Mouse (Mus musculus) lung, postnatal 10 days (tissue): ENCODE measurements around the gene Ints11.

Experiments used
- DNase-seq: peaks from one replicate; pipeline ENCODE4 v3.0.0; 2021

The Ints11 gene

DNA sequence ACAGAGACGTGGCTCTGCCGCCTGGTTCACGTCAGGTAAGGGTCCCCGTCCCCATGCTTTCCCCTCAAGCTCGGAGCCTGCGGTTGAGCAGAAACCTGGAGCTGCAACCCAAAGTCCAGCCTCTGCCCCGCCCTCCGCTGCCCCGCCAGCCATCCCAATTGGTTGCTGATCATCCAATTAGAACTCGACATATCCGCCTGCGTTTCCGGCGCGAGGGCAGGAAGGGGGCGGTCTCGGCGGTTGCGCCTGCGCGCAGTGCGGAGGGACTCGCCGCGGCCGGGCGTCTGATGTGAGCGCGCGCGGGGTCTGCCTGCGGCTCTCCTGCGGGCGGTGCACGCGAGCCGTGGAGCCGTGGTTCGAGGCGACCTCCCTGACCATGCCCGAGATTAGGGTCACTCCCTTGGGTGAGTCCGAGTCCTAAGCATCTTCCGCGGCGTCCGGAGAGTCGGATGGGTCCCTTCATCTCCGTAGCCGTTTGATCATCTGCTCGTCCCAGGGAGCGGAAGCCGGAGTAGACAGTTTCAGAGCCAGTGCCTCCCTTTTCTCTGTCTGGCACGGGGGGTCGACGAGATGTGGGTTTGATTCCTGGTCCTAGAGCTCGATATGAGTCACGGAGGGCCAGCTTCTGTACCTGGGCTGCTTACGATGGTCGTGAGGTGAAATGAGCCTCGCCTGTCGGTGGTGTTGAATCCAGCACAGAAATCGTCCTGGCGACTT lies at the start of gene Ints11, which contains the start of gene Cptp:
TSS of gene Ints11 (plus strand) at position 230 of the 717 bp plus-strand sequence.
TSS of gene Cptp (minus strand) at position 124 of the 717 bp plus-strand sequence.
- peak; percentile 99 for DNase-seq

DNA sequence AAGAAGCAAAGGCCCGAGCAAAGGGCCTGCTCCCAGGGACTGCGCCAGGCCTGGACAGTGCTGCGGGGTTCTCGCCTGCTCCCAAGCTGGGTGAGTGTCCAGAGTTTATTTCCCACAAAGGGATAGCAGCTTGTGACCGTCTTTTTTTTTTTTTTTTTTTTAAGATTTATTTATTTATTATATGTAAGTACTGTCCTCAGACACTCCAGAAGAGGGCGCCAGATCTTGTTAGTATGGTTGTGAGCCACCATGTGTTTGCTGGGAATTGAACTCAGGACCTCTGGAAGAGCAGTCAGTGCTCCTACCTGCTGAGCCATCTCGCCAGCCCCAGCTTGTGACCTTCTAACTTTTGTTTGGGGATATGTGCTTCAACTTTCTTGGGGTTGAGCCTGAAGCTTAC lies 48.3 kb upstream of the Ints11 start:
- peak; percentile 56 for DNase-seq

DNA sequence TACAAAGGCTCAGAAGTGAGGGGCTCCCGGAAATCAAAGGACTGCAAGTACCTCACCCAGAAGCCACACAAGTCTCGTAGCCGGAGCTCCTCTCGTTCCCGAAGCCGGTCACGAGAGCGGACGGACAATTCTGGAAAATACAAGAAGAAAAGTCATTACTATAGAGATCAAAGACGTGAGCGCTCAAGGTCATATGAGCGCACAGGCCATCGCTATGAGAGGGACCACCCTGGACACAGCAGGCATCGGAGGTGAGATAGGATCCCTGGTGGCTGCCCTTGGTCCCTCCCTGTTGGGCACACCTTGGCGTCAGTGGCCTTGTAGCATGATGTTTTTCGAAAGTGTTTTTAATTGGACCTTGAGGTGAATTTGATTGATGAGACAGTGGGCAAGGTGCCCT lies 45.9 kb upstream of the Ints11 start:
- DNase-seq, result no peak

DNA sequence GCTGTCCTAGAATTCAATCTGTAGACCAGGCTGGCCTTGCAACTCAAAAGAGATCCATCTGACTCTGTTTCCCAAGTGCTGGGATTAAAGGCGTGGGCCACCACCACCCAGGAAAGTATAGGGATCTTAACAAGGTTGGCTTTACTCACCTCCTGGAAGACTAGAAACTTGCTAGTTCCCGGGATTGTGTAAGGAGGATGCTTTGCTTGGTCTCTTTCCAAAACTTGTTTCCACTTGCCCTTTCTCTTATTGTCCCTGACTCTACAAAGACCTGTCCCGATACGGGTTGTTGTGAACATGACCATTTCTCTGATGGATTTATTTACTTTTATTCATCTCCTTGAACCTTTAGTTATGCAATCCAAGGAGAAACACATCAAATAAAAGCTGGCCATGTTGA lies 39.5 kb upstream of the Ints11 start:
- DNase-seq, result no peak

DNA sequence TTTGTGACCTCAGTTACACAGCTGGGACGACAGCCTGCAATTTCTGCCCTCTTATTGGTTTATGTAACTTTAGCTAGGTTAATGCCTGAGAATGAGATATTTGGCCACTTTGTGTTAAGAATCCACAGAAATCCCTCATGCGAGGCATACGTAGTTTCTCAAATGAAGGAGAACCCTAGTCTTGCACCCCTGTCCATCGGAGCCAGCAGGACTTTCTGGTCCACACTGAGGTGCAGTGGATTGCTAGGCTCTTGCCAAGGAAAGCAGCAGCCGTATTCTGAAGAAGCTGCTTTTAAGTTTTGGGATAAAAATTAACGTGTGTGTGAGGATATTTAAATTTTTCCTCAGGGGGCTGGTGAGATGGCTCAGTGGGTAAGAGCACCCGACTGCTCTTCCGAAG lies 38.8 kb upstream of the Ints11 start:
- DNase-seq, result no peak

DNA sequence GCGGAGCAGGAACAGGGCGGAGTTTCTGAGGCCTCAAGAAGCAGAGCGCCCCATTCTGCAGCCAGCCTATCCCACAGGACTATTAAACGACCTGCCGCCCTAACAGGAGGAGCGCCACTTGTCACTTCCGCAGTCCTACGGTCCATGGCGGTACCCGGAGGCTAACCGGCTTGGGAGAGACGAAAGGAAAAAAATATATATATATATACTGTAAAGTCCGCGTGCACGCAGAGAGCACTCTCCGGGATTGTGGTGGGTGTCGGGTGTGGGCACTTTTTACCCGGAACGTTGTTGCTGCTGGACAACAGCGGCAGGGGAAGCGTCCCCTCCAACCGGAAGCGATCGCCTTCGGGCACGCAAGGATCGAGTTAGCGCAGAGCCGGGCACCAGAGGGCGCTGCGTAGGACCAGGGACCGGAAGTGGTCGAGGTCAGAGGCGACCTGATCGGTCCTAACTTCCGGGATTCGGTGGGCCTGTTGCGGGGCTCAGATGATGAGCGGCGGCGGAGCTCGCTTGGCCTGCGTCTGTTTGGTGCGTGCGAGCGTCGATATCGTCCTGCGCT lies 38.1 kb upstream of the Ints11 start, which contains the start of gene Aurkaip1:
TSS of gene Aurkaip1 (plus strand) at position 68 of the 562 bp plus-strand sequence.
- DNase-seq, result peak; percentile 98

DNA sequence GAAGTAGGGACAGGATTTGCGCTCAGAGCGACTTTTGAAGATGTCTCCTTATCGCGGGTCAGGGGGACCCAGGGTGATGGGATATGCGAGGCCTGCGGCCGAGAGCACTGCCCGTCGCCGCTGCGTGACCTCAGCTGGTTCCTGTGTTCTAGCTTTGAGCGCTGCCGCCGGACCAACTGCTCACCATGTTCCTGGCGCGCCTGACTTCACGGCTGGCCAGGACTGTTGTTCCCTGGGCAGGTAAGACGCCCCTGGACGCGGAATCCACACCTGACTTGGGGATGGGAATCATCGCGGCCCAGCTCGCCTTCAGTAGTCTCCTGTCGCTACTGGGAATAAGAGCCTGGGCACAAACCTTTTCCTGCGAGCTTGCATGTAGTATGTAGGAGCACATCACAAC lies 37.5 kb upstream of the Ints11 start:
- no peak for DNase-seq

DNA sequence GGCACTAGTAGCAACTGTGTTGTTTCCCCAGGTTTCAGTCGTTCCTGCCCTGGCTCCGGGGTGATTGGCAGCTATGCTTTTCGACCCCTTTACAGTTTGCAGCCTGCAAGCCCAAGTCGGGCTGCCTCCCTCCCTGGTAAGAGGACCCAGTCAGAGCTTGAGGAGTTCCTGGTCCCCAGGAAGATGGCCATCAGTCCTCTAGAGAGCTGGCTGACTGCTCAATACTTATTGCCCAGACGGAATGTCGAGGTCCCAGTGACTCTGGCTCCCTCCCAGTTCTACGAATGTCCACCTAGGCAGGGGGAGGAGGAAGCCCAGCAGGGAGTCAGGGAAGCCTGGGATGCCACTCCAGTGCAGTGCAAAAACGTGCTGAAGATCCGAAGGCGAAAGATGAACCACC lies 37.0 kb upstream of the Ints11 start:
- no peak for DNase-seq

DNA sequence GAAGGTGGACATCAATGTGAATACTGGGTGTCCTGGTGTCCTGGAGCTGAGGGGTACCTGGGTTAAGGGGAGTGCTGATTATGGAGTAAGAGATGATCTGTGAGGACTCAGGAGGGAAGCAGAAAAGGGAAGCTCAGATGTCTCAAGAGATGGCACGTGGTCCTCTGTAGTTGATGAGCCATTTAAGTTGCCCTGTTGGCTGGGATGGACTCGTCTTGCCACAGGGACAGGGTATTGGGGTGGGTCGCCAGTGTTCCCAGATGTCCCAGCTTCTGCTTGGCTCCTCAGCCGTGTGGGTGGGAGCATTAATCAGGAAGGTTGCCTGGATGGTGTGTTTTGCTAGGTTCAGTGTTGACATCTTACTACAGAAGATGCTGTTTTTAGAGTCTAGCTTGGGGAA lies 36.1 kb upstream of the Ints11 start:
- no peak for DNase-seq

DNA sequence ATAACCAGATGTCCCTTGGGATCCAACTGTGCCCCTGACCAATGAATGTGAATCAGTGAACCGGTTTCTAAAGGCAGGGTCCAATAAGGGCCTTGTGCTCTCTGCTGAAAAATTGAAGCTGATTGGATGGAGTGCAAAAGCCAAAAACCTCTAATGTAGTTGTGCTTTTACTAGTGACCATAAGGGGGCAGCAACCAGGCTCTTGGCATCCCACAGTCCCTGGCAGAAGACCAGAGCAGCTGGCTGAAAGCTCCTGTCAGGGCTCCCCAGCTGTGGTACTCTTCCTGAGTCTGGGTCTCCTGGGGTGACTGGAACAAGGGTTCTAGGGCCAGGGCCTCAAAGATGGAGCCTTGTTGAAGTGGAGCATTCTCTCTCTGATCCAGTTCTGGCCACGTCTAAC lies 35.5 kb upstream of the Ints11 start:
- DNase-seq, result peak; percentile 92

DNA sequence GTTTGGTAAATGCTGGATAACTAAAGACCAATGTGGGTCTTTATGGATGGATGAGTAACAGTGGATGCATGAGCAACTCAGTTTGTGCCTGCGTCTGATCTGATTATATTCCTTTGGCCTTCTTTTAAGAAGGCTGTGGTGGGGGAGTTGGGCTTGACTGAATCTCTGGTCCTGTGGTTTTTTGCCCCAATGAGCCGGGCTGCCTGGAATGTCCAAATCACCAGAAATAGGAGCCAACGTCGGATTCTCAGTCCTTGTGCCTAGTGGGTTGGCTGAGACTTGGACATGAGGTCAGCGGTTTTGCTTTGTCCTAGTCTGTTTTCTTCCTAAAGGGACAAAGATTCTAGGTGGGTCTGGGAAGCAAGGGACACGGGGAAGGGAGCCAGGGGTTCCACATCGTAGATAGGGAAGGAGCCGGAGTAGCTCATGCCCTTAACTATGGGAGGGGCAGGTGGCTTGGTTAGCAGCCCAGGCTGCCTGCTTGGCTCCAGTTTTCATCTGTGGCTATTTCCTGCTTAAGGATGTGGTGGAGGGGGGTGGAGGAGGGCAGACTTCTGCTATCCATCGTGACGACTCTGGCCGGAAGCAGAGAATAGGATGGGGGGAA lies 31.8 kb upstream of the Ints11 start:
- DNase-seq, result peak; percentile 81

DNA sequence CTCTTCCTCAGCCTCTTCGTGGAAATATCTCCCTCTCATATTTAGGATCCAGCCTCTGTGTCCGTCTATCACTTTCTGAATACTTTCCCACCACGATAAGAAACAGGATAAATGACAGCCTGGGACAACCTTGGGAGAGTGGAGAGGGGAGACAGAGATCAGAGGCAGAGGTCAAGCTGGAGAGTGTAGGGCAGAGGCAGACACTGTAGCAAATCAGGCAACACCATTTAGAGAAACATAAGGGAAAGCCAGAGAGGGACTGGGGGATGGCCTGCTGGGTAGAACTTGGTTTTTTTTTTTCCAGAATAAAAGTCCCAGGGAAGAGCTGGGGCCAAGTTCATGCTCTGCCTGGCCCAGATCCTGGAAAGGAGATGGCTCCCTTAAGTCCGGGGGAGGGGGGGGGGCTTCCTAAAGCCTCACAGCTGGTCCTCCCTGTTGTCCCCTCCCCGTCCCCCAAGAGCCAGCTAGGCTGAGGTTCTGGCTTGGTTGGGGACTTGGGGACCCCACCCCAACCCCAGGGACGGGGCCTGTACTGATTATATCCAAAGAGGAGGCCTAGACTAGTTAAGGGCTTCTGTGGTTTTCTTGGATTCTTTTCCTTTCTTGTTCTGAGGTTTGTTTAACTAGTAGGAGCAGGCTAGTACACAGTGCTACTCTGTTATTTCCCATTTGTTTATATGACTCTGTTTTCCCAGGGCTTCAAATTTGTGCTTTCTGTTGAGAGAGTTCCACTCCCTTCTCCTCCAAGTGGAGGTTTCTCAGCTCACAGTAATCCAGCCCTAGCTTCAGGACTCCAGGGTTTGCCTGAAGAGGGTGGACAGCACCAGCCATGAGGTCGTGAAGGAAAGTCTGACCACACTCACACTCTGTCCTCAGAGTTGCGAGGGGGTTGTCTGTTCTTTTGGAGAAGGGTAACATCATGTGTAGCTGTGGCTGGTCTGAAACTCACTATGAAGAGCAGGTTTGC lies 30.9 kb upstream of the Ints11 start:
- peak; percentile 79 for DNase-seq

DNA sequence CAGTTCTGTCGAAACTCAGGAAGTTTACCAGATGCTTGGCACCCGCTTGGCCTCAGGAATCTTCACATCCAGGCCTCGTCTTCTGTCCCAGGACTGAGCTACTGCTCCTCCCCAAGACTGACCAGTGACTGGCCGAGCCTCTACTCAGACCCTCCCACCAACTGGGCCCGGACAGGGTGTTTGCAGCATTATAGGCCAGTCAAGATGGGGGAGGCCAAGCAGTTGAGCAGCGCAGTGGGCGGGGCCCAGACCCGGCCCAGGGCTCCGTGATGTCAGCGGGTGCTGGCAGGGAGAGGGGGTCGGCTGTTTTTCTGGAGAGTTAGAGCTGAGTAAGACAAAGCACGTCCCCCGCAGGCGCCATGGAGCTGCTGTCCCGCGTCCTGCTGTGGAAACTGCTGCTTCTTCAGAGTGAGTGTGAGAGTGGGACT lies 29.8 kb upstream of the Ints11 start, which contains the start of gene Mxra8:
TSS of gene Mxra8 (plus strand) at position 198 of the 428 bp plus-strand sequence.
- DNase-seq, result peak; percentile 97

DNA sequence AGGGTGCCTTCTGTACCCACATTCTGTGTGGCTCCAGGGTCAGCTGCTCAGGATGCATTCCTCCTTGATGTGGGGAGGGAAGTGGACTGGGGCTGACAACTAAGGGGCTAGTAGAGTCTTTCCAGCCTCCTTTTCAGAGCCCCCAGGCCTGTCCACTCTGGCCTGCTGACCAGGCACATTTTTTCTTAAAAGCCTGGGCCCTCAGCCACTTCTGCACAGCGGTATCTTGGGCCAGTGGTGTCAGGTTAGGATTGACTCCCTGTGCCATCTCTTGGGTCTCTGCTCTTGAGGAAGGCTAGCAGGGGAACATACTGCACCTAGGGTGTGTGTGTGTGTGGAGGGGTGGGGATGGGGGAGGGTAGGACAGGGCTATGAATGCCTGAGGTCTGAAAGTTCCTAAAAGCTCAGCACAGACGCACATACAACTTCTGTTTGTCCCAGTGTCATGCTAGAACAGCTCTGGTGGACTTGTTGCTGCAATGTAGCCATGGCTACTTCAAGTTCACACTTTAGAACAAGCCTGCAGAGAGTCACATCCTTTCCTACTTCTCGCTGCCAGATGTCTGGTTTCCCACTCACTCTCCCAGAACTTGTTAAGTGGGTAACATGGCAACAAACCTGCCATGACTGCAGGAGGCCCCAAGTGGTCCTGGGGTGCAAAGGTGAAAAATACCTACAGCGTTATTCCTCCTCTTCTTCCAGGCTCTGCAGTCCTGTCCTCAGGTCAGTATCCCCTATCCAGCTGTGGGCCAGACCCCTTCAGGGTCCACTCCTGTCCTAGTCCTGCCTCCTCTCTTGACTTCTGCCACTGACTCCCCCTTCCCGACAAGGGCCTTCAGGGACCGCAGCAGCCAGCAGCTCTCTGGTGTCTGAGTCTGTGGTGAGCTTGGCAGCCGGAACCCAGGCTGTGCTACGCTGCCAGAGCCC lies 29.0 kb upstream of the Ints11 start:
- peak; percentile 30 for DNase-seq

DNA sequence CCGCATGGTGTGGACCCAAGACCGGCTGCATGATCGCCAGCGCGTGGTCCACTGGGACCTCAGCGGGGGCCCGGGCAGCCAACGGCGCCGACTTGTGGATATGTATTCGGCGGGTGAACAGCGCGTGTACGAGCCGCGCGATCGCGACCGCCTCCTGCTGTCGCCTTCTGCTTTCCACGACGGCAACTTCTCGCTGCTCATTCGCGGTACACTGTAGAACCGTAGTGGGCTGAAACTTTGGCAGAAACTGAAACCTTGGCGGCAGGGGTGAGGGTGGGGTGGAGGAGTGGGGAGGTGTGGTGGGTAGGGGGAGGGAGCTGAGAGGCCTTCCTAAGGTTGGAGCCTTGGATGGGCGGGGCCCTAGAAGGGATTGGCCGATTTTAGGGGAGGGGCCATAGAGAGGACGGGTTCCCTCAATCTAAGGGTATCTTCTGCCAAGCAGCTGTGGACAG lies 28.3 kb upstream of the Ints11 start:
- peak; percentile 88 for DNase-seq

DNA sequence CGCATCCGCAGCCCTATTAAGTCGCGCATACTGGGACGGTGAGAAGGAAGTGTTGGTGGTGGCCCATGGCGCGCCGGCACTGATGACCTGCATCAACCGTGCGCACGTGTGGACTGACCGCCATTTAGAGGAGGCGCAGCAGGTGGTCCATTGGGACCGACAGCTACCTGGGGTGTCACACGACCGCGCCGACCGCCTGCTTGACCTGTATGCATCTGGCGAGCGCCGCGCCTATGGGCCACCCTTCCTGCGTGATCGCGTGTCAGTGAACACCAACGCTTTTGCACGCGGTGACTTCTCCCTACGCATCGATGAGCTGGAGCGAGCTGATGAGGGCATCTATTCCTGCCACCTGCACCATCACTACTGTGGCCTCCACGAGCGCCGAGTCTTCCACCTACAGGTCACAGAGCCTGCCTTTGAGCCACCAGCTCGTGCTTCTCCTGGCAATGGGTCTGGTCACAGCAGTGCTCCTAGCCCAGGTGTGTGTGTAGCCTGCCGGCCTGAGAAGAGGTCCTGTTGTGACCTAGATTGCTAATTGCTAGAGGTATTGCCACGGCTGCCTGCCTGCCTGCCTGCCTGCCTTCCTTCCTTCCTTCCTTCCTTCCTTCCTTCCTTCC lies 27.6 kb upstream of the Ints11 start:
- DNase-seq, result no peak

DNA sequence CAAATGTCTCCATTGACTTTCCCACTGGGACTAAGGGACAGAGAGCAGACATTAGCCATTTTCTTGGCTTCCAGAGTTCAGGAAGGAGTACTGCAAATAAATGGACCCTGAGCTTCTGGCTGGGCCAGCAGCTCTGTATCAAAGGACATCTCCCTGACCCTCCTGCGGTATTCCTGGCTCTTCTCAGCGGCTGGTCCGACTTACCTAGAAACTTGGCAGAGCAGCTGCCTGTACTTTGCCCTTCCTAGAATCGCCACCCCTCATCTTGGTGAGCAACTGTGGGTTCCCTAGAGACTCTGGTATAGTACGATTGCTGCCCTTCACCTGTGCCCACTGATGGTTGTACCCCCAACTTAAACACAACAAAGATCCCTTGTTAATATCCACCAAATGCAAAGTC lies 26.1 kb upstream of the Ints11 start:
- no peak for DNase-seq

DNA sequence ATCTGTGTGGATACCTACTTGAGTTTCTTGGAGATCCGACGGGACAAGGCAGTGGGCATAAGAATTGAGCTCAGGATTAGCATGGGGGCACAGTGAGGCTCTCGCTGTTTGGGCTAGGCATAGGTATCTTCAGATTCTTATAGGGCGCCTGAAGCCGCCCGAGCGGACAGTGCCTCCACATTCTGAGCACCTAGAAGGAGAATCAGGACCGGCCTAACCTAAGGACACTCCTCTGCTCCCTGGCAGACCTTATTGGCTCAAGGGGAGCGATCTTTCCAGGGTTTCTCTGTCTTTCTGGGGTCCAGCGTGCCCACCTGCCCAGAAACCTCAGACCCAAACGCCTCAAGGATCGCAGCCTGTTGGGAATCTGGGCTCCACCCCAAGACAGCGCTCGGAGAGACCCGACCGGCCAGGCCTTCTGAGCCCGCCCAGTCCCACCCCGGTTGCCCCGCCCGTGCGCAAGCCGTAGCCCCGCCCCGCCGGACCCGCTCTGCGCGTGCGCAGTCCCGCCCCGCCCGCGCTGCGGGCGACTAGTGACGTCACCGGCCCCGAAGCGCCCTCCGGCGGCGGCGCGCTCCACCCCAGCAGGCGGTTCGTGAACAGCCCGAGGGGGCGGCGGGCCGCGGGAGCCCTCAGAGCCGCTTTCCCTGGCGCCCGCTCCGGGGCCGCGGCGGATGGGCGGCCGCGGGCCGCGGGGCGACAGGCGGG lies 22.3 kb upstream of the Ints11 start, which contains the start of gene Dvl1:
TSS of gene Dvl1 (plus strand) at position 532 of the 708 bp plus-strand sequence.
- peak; percentile 92 for DNase-seq

DNA sequence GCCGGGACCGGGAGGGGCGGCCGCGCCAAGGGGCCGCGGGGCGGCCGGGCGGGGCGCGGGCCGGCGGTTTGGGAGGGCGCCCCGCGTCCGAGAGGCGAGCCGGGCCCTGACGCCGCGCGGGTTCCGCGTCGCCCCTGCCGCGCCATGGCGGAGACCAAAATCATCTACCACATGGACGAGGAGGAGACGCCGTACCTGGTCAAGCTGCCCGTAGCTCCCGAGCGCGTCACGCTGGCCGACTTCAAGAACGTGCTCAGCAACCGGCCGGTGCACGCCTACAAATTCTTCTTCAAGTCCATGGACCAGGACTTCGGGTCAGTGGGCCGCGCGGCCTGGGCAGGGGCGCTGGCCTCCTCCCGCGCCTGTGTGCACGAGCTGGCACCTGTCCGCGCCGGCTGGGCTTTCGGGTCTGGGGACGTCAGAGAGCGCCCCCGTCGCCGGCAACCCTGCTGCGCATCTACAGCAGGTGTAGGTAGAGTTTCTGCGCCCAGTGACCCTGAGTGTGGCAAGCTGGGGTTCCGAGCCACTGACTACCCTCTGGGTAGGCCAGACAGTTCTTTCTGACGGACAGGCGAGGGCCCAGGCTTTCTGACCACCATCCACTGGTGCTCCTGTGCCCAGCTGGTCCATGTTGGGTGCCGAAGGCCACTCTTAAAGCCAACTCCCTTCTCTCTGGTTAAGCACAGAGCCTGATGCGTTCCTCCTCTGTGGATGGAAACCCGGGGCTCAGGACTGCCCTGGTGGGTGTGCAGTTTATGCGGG lies 21.6 kb upstream of the Ints11 start:
- DNase-seq, result peak; percentile 54
